Mouse (Mus musculus) embryonic facial prominence, embryonic 14.5 days (tissue): ENCODE results near the gene Pam16. TPM values are rescaled to one million over a fixed set of nuclear protein-coding genes. Genes with fewer than 3 reads are reported as not detected.

Source experiments
- ATAC-seq: fragments of 200-750 bp; cut with Nextera tagmentation; 2 replicates; pipeline ENCODE4 v1.8.0; 2017; ENCODE audit warnings: low read depth, moderate number of reproducible peaks, moderate TSS enrichment
- DNase-seq: peaks from one replicate; pipeline ENCODE4 v3.0.0-alpha.2; 2015; ENCODE audit warnings: low spot score
- H3K27ac ChIP-seq: fragments of 300-500 bp; sonication (generic); replicated peaks from 2 replicates; pipeline ENCODE4 v1.5.1; 2014; ENCODE audit warnings: low read depth, mild to moderate bottlenecking, low read length, moderate library complexity
- H3K27me3 ChIP-seq: fragments of 300-500 bp; sonication (generic); replicated peaks from 2 replicates; pipeline ENCODE4 v1.6.1; 2014; ENCODE audit warnings: low read length; ENCODE audit not compliant: control insufficient read depth, insufficient read depth
- H3K36me3 ChIP-seq: fragments of 300-500 bp; sonication (generic); 2 replicates; pipeline ENCODE4 v1.6.1; 2014; ENCODE audit warnings: low read length, mixed read lengths; ENCODE audit not compliant: control insufficient read depth, insufficient read depth
- H3K4me1 ChIP-seq: fragments of 300-500 bp; sonication (generic); 2 replicates; pipeline ENCODE4 v1.6.1; 2014; ENCODE audit warnings: antibody characterized with exemption, low read length; ENCODE audit not compliant: control insufficient read depth, insufficient read depth
- H3K4me2 ChIP-seq: fragments of 300-500 bp; sonication (generic); 2 replicates; pipeline ENCODE4 v1.6.1; 2014; ENCODE audit warnings: low read depth, mild to moderate bottlenecking, low read length, moderate library complexity, mixed read lengths
- H3K4me3 ChIP-seq: fragments of 300-500 bp; sonication (generic); 2 replicates; pipeline ENCODE4 v1.5.1; 2014; ENCODE audit warnings: low read depth, mild to moderate bottlenecking, low read length
- H3K9ac ChIP-seq: fragments of 300-500 bp; sonication (generic); 2 replicates; pipeline ENCODE4 v1.6.1; 2014; ENCODE audit warnings: low read depth, mild to moderate bottlenecking, low read length, moderate library complexity, mixed read lengths
- H3K9me3 ChIP-seq: fragments of 300-500 bp; sonication (generic); 2 replicates; pipeline ENCODE4 v1.6.1; 2016; ENCODE audit warnings: low read length; ENCODE audit not compliant: control insufficient read depth
- WGBS: fragments of 180-500 bp; shearing (Covaris S2); extraction: QIAGEN DNeasy Blood & Tissue Kit; methylation state at CpG from one replicate; pipeline ENCODE4 v1.1.7; 2014; 5-methylcytosine and 5-hydroxymethylcytosine counted together
- polyA plus RNA-seq: library from polyadenylated mRNA; unstranded; fragments of >200 nt; fragmentation: Nextera tagmentation; extraction: Ambion mirVana; gene quantifications from 2 replicates; pipeline ENCODE4 v1.2.1, GENCODE M21; 2014

Gene Pam16
- polyA plus RNA-seq, 1 experiment from 2014 or later: 90.9 TPM

DNA sequence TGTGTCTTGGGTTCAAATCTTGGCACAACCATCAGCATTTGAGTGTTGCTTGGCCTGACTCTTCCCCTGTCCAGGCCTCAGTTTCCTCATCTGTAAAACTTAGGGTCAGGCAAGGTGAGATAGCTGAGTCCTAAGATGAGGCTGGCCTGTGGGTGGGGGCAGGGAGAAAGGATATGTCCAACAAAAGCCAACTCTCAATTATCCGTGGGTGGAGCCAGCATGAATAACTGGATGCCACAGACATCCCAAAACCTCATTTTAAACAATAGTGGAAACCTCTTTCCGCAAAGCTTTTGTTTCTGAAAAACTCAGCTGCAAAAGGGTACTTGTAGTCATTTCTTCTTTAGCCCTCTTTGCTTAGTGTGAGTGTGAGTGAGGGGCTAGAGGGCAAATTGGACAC lies 28.0 kb downstream of the Pam16 start:
- H3K4me2 ChIP-seq: peak overlapping the region; percentile 96
- H3K4me1 ChIP-seq: peaks cover 57% of the 10 kb centered on the region
- peak overlapping the region; percentile 90 for H3K9ac ChIP-seq
- H3K27ac ChIP-seq: peak overlapping the region; percentile 95
- H3K9me3 ChIP-seq: no peaks in the 10 kb centered on the region
- no peak for DNase-seq
- H3K36me3 ChIP-seq: peaks cover 4% of the 10 kb centered on the region; the same call in 1 of the 2 replicates
- 24% methylated on average over 2 of the region's 2 CpGs for WGBS
- no peak for ATAC-seq
- no peaks in the 10 kb centered on the region for H3K27me3 ChIP-seq
- H3K4me3 ChIP-seq: peak overlapping the region; percentile 73

DNA sequence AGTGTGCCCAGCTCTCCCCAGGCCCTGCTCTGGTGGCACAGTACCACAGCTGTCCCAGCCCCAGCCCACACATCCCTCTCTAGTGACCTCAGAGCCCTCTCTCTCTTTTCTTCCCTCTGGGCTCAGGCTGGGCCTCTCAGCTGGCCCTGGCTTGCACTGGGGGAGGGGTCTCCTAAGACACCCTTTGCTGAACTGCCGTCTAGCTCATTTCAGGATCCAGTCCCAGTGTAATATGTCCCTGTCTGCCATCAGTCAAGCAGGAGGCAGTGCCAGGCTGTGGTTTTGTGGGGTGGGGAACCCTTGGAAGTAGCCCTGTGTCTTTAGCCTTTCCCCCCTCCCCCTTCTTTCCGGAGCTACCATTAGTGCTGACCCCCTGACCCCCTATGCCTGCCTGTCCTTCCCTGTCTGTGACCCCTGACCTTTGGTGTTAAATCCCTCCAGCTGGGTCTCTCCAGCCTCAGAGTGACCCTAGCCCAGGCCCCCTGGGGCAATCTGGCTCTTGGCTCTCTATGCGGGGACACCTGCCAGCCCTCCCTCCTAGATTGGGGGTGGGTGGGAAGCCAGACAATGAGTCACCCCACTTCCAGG lies 28.6 kb downstream of the Pam16 start:
- peak overlapping the region; percentile 73 for H3K4me3 ChIP-seq
- H3K9me3 ChIP-seq: no peaks in the 10 kb centered on the region
- peak overlapping the region; percentile 95 for H3K27ac ChIP-seq
- WGBS: 15% methylated on average over 3 of the region's 3 CpGs
- no peaks in the 10 kb centered on the region for H3K27me3 ChIP-seq
- ATAC-seq (no peak), DNase-seq (peak; percentile 59)
- peak overlapping the region; percentile 96 for H3K4me2 ChIP-seq
- peaks cover 6% of the 10 kb centered on the region; the same call in 1 of the 2 replicates for H3K36me3 ChIP-seq
- peaks cover 57% of the 10 kb centered on the region for H3K4me1 ChIP-seq
- H3K9ac ChIP-seq: peak overlapping the region; percentile 90

DNA sequence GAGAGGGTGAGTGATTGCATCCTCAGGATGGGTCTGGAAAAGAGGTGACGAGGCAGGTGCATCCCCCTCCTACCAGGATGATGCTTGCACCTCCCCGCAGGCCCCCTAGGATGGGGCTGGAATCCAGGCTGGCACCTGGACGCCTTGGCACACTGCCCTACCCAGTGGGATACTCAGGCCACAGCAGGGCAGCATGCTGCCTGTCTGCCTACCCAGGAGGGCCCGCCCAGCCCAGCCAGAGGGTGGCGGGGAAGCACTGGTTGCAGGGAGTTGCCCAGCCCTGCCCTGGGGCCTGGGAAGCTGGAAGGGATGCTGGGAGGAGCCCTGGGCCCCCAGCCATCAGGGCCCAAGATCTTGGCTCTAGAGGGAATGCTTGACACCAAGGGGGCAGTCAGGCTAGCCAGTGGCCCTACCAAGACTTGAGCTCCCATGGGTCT lies 29.2 kb downstream of the Pam16 start:
- no peaks in the 10 kb centered on the region for H3K27me3 ChIP-seq
- ATAC-seq: peak; percentile 12; the same call in 1 of the 2 replicates

DNA sequence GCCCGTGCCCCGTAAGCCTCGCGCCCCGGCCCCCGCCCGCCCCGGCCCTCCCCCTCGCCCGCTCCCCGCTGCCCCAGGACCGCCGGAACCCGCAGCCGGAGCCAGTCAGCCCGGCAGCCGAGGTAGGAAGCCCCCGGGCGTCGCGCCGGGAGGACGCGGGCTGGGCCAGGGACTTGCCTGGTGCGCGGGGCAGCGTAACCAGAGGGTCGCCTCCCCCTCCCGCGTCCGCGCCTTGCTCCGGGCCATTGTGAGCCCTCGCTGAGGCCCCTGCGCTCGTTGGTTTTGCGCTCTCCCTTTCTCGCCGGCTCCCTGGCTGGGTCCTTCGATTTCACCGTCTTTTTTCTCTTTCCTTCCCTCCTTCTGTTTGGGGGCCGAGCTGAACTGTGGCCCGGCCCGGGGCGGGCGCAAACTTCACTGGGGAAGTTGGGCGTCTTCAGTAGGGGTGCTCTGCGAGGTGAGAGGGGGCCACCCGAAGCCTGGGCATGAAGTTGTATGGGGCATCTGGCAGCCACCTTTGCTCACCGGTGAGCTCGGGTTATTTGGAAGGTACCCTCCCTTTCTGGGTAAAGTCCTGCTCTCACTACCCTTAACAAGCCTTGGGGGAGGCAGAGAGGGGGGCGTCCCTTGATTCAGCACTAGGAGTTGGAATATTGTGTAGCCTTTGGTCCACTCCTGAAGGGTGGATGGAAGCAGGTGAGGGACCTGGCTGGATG lies 29.8 kb downstream of the Pam16 start:
- H3K36me3 ChIP-seq: peaks cover 14% of the 10 kb centered on the region
- ATAC-seq (peak; percentile 28), DNase-seq (peak; percentile 55)
- H3K27ac ChIP-seq: peak overlapping the region; percentile 95
- peak overlapping the region; percentile 73 for H3K4me3 ChIP-seq
- WGBS: under 1% methylated on average over 19 of the region's 52 CpGs
- peak overlapping the region; percentile 90 for H3K9ac ChIP-seq
- H3K27me3 ChIP-seq: no peaks in the 10 kb centered on the region
- H3K9me3 ChIP-seq: no peaks in the 10 kb centered on the region
- H3K4me1 ChIP-seq: peaks cover 54% of the 10 kb centered on the region
- H3K4me2 ChIP-seq: peak overlapping the region; percentile 96

More for the DNA sequence above, 29.2 kb downstream of the Pam16 start:
- Histone ChIP-seq H3K4me2 (peak overlapping the region; percentile 96), H3K9ac (peak overlapping the region; percentile 90), H3K4me3 (peak overlapping the region; percentile 73), H3K27ac (peak overlapping the region; percentile 95), H3K4me1 (peaks cover 54% of the 10 kb centered on the region), H3K36me3 (peaks cover 11% of the 10 kb centered on the region), H3K9me3 (no peaks in the 10 kb centered on the region)
- no peak for DNase-seq
- WGBS: 22% methylated on average over 1 of the region's 5 CpGs

DNA sequence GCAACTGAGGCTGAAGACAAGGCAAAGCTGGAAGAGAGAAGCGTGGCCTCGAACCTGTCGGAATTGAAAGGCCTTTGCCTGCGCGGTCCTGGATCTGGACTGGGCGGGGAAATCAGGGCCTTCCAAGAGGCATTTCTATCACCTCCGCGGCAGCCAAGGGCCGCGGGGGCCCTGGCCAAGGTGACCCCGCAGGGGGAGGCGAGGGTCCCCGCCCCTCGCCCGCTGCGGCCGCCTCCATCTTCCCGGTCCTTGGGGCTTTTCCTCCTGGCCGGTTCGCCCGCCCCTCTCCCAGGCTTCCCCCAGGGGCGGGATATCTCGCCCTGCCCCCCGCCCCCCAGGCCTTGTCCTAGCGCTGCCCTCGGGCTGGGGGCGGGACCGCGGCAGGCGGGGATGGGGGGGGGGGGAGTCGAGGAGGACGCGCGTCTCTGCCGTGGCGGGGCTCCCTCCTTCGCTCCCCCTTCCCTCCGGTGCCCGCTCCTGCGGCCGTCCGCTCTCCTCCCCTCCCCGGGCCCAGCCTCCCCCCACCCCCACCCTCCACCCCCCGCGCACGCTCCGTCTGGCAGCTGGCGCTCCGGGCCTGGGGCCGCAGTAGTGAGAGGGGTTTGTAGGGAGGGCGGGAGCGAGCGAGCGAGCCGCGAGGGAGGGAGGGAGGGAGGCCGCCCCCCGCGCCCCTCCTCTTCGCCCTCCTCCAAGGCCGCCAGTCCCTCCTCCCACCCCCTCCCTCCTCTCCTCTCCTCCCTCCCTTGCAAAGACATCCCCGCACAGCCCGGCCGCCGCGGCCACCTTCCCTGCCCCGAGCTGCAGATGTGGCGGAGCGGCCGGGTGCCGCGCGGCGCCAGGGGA lies 30.6 kb downstream of the Pam16 start, which contains the start of gene Glis2:
Gene Glis2 (plus strand): TSS at position 743 of the 843 bp plus-strand sequence.
- peak; percentile 89 for ATAC-seq
- Histone ChIP-seq H3K4me3 (peak within 1 kb of the TSS; percentile 73), H3K9me3 (no peaks in the 10 kb centered on the region), H3K36me3 (peaks cover 14% of the 10 kb centered on the region), H3K4me1 (peaks cover 48% of the 10 kb centered on the region), H3K9ac (peak within 1 kb of the TSS; percentile 90), H3K27ac (peak within 1 kb of the TSS; percentile 95), H3K27me3 (no peaks in the 10 kb centered on the region), H3K4me2 (peak within 1 kb of the TSS; percentile 96)
- peak; percentile 96 for DNase-seq
- 0% methylated on average over 14 of the region's 74 CpGs for WGBS

GRCm38 (mm10) chr16:4592909-4593875 lies 31.6 kb downstream of the Pam16 start:
- DNase-seq (peak; percentile 82), ATAC-seq (no peak)
- H3K27me3 ChIP-seq: no peaks in the 10 kb centered on the region
- WGBS: 14% methylated on average over 32 of the region's 32 CpGs
- H3K9me3 ChIP-seq: no peaks in the 10 kb centered on the region
- H3K9ac ChIP-seq: peak overlapping the region; percentile 90
- H3K4me1 ChIP-seq: peaks cover 38% of the 10 kb centered on the region
- peak overlapping the region; percentile 96 for H3K4me2 ChIP-seq
- peak overlapping the region; percentile 73 for H3K4me3 ChIP-seq
- peaks cover 14% of the 10 kb centered on the region for H3K36me3 ChIP-seq
- peak overlapping the region; percentile 95 for H3K27ac ChIP-seq

GRCm38 (mm10) chr16:4590236-4590635 lies 34.6 kb downstream of the Pam16 start:
- Histone ChIP-seq H3K27ac (no peak overlapping the region), H3K4me3 (no peak overlapping the region), H3K4me1 (peaks cover 21% of the 10 kb centered on the region), H3K36me3 (peaks cover 14% of the 10 kb centered on the region), H3K27me3 (no peaks in the 10 kb centered on the region), H3K9me3 (no peaks in the 10 kb centered on the region), H3K4me2 (no peak overlapping the region), H3K9ac (no peak overlapping the region)
- WGBS: 96% methylated on average over 9 of the region's 9 CpGs
- no peak for DNase-seq
- no peak for ATAC-seq
